Mouse (Mus musculus) ovary, postnatal 36 days (tissue): ENCODE measurements around the gene Mapk13.
"Not testable (repeated sequence)": the region's sequence is repeated elsewhere in the genome, so short reads cannot be mapped to it uniquely, and the experiment has no call there.

Experiments
- DNase-seq: peaks from one replicate; pipeline ENCODE4 v3.0.0; 2022; ENCODE audit warnings: low spot score, mixed read lengths

Mapk13 gene

GRCm38 (mm10) chr17:28815384-28816004, 46.4 kb downstream of the Mapk13 start:
- no peak for DNase-seq

- DNase-seq, result not testable (repeated sequence)
These were observed 47.2 kb downstream of the Mapk13 start for GRCm38 (mm10) chr17:28816326-28816725.

- DNase-seq, result no peak
These were observed 48.0 kb downstream of the Mapk13 start for GRCm38 (mm10) chr17:28816875-28817811.

GRCm38 (mm10) chr17:28820189-28820588, 51.1 kb downstream of the Mapk13 start:
- no peak for DNase-seq

- no peak for DNase-seq
These were observed 54.1 kb downstream of the Mapk13 start for GRCm38 (mm10) chr17:28823004-28823745.

GRCm38 (mm10) chr17:28823749-28824148, 54.7 kb downstream of the Mapk13 start:
- DNase-seq, result no peak

GRCm38 (mm10) chr17:28824896-28825295, 55.8 kb downstream of the Mapk13 start:
- DNase-seq, result no peak

- no peak for DNase-seq
These were observed 56.4 kb downstream of the Mapk13 start for GRCm38 (mm10) chr17:28825359-28826041.

- DNase-seq, result no peak
These were observed 58.7 kb downstream of the Mapk13 start for GRCm38 (mm10) chr17:28827665-28828231.

GRCm38 (mm10) chr17:28829120-28829519, 60.0 kb downstream of the Mapk13 start:
- no peak for DNase-seq
